Mouse (Mus musculus) intestine, embryonic 15.5 days (tissue): ENCODE results near the gene Ddx5. TPM values are rescaled to one million over a fixed set of nuclear protein-coding genes. Genes with fewer than 3 reads are reported as not detected.
"Not testable (repeated sequence)": the region's sequence is repeated elsewhere in the genome, so short reads cannot be mapped to it uniquely, and the experiment has no call there.

ENCODE experiments used
- ATAC-seq: fragments of 200-750 bp; cut with Nextera tagmentation; 2 replicates; pipeline ENCODE4 v1.8.0; 2017; ENCODE audit warnings: moderate TSS enrichment, moderate library complexity
- H3K27ac ChIP-seq: fragments of 300-500 bp; sonication (generic); 2 replicates; pipeline ENCODE4 v1.5.1; 2015; ENCODE audit warnings: mild to moderate bottlenecking, inconsistent platforms
- H3K27me3 ChIP-seq: fragments of 300-500 bp; sonication (generic); replicated peaks from 2 replicates; pipeline ENCODE4 v1.6.1; 2015; ENCODE audit warnings: inconsistent platforms
- H3K36me3 ChIP-seq: fragments of 300-500 bp; sonication (generic); 2 replicates; pipeline ENCODE4 v1.6.1; 2015; ENCODE audit warnings: inconsistent platforms
- H3K4me1 ChIP-seq: fragments of 300-500 bp; sonication (generic); replicated peaks from 2 replicates; pipeline ENCODE4 v1.6.1; 2015; ENCODE audit warnings: inconsistent platforms
- H3K4me2 ChIP-seq: fragments of 300-500 bp; sonication (generic); replicated peaks from 2 replicates; pipeline ENCODE4 v1.6.1; 2015; ENCODE audit warnings: mild to moderate bottlenecking, inconsistent platforms
- H3K4me3 ChIP-seq: fragments of 300-500 bp; sonication (generic); replicated peaks from 2 replicates; pipeline ENCODE4 v1.5.1; 2015; ENCODE audit warnings: inconsistent platforms
- H3K9ac ChIP-seq: fragments of 300-500 bp; sonication (generic); 2 replicates; pipeline ENCODE4 v1.6.1; 2015; ENCODE audit warnings: inconsistent platforms
- H3K9me3 ChIP-seq: fragments of 300-500 bp; sonication (generic); 2 replicates; pipeline ENCODE4 v1.6.1; 2016; ENCODE audit warnings: inconsistent platforms
- WGBS: fragments of 180-500 bp; shearing (Covaris S2); methylation state at CpG from one replicate; pipeline ENCODE4 v1.1.7; 2015; 5-methylcytosine and 5-hydroxymethylcytosine counted together
- polyA plus RNA-seq: library from polyadenylated mRNA; unstranded; fragments of >200 nt; fragmentation: Nextera tagmentation; extraction: Ambion mirVana; gene quantifications from 2 replicates; pipeline ENCODE4 v1.2.1, GENCODE M21; 2015

The Ddx5 gene
- polyA plus RNA-seq, 1 experiment from 2014 or later, result 283 TPM

GRCm38 (mm10) chr11:106752103-106752502, 36.9 kb downstream of the Ddx5 start:
- 77% methylated on average over 7 of the region's 7 CpGs for WGBS

GRCm38 (mm10) chr11:106751039-106752018, 37.7 kb downstream of the Ddx5 start, which contains the start of gene Milr1:
Gene Milr1, plus strand, starts transcription at chr11:106751226.
- no peaks in the 10 kb centered on the region for H3K4me1 ChIP-seq
- no peaks in the 10 kb centered on the region for H3K27me3 ChIP-seq
- H3K36me3 ChIP-seq, result no peaks in the 10 kb centered on the region
- no peak within 1 kb of the TSS for H3K4me2 ChIP-seq
- H3K4me3 ChIP-seq, result no peak within 1 kb of the TSS
- ATAC-seq, result no peak
- H3K27ac ChIP-seq, result no peak within 1 kb of the TSS
- WGBS, result 72% methylated on average over 17 of the region's 17 CpGs
- H3K9me3 ChIP-seq, result no peaks in the 10 kb centered on the region
- no peak within 1 kb of the TSS for H3K9ac ChIP-seq

More at GRCm38 (mm10) chr11:106752103-106752502, 36.9 kb downstream of the Ddx5 start:
- no peak overlapping the region for H3K27ac ChIP-seq
- H3K9ac ChIP-seq, result no peak overlapping the region
- no peak overlapping the region for H3K4me2 ChIP-seq
- no peaks in the 10 kb centered on the region for H3K27me3 ChIP-seq
- H3K4me3 ChIP-seq, result no peak overlapping the region
- H3K4me1 ChIP-seq, result no peaks in the 10 kb centered on the region
- H3K36me3 ChIP-seq, result no peaks in the 10 kb centered on the region
- H3K9me3 ChIP-seq, result no peaks in the 10 kb centered on the region
- ATAC-seq, result no peak

GRCm38 (mm10) chr11:106750121-106750751, 38.7 kb downstream of the Ddx5 start, which contains the start of gene Pecam1:
Gene Pecam1, minus strand, starts transcription at chr11:106750628.
- H3K4me1 ChIP-seq, result no peaks in the 10 kb centered on the region
- 75% methylated on average over 13 of the region's 13 CpGs for WGBS
- ATAC-seq, result no peak

GRCm38 (mm10) chr11:106749557-106750120, 39.3 kb downstream of the Ddx5 start:
- not testable (repeated sequence) for H3K4me1 ChIP-seq, H3K9me3 ChIP-seq, H3K27me3 ChIP-seq, H3K36me3 ChIP-seq, H3K4me2 ChIP-seq, H3K9ac ChIP-seq, ATAC-seq, H3K4me3 ChIP-seq, H3K27ac ChIP-seq
- WGBS, result 94% methylated on average over 7 of the region's 7 CpGs

More at GRCm38 (mm10) chr11:106750121-106750751, 38.7 kb downstream of the Ddx5 start, which contains the start of gene Pecam1:
- Histone ChIP-seq H3K4me3 (no peak within 1 kb of the TSS), H3K9ac (no peak within 1 kb of the TSS), H3K9me3 (no peaks in the 10 kb centered on the region), H3K4me2 (no peak within 1 kb of the TSS), H3K27ac (no peak within 1 kb of the TSS), H3K36me3 (no peaks in the 10 kb centered on the region), H3K27me3 (no peaks in the 10 kb centered on the region)

GRCm38 (mm10) chr11:106744949-106745348, 44.0 kb downstream of the Ddx5 start:
- WGBS, result 93% methylated on average over 5 of the region's 5 CpGs
- Histone ChIP-seq H3K9me3 (no peaks in the 10 kb centered on the region), H3K4me2 (no peak overlapping the region), H3K9ac (no peak overlapping the region), H3K4me1 (no peaks in the 10 kb centered on the region), H3K27ac (no peak overlapping the region), H3K36me3 (no peaks in the 10 kb centered on the region), H3K4me3 (no peak overlapping the region), H3K27me3 (no peaks in the 10 kb centered on the region)
- no peak for ATAC-seq

GRCm38 (mm10) chr11:106742388-106742841, 46.6 kb downstream of the Ddx5 start:
- 43% methylated on average over 6 of the region's 6 CpGs for WGBS
- Histone ChIP-seq H3K36me3 (no peaks in the 10 kb centered on the region), H3K9ac (no peak overlapping the region), H3K27me3 (no peaks in the 10 kb centered on the region), H3K9me3 (no peaks in the 10 kb centered on the region), H3K4me1 (peaks cover under 1% of the 10 kb centered on the region; the same call in 1 of the 2 replicates), H3K27ac (no peak overlapping the region), H3K4me3 (no peak overlapping the region), H3K4me2 (no peak overlapping the region)
- no peak for ATAC-seq

- ATAC-seq, result no peak
- Histone ChIP-seq H3K4me3 (no peak overlapping the region), H3K4me2 (no peak overlapping the region), H3K9ac (no peak overlapping the region), H3K4me1 (peaks cover 6% of the 10 kb centered on the region), H3K9me3 (no peaks in the 10 kb centered on the region), H3K27me3 (no peaks in the 10 kb centered on the region), H3K36me3 (no peaks in the 10 kb centered on the region), H3K27ac (no peak overlapping the region)
- whole genome bisulfite sequencing, result 93% methylated on average over 3 of the region's 3 CpGs
Measured at GRCm38 (mm10) chr11:106741826-106742225, 47.2 kb downstream of the Ddx5 start.

DNA sequence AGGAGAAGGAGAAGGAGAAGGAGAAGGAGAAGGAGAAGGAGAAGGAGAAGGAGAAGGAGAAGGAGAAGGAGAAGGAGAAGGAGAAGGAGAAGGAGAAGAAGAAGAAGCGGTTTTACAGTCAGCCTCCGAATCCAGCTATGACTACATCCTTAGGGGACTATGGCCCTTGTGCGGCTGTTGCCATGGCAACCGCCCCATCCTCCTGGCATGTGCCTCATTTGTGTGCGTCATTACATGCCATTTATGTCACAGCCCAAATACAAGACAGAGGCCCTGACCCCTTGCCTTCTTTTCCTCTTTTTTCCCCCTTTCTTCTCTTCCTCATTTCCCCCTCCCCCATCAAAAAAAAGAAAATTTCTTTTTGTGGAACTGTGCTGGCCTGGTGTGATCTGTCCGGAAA, 47.8 kb downstream of the Ddx5 start:
- Histone ChIP-seq H3K9me3 (no peaks in the 10 kb centered on the region), H3K27ac (no peak overlapping the region), H3K9ac (no peak overlapping the region), H3K4me2 (no peak overlapping the region), H3K4me3 (no peak overlapping the region), H3K4me1 (peaks cover 8% of the 10 kb centered on the region), H3K36me3 (no peaks in the 10 kb centered on the region), H3K27me3 (no peaks in the 10 kb centered on the region)
- WGBS, result 62% methylated on average over 6 of the region's 6 CpGs
- no peak for ATAC-seq

- not testable (repeated sequence) for H3K27me3 ChIP-seq, H3K4me1 ChIP-seq, H3K27ac ChIP-seq, H3K9ac ChIP-seq, H3K9me3 ChIP-seq, H3K36me3 ChIP-seq, ATAC-seq, H3K4me3 ChIP-seq, H3K4me2 ChIP-seq
- 91% methylated on average over 8 of the region's 8 CpGs for WGBS
Measured at GRCm38 (mm10) chr11:106740724-106741123, 48.3 kb downstream of the Ddx5 start.

GRCm38 (mm10) chr11:106739116-106739515, 49.9 kb downstream of the Ddx5 start:
- no peak overlapping the region for H3K9ac ChIP-seq
- H3K9me3 ChIP-seq, result no peaks in the 10 kb centered on the region
- H3K4me3 ChIP-seq, result no peak overlapping the region
- 93% methylated on average over 2 of the region's 2 CpGs for WGBS
- no peak overlapping the region for H3K27ac ChIP-seq
- peaks cover 8% of the 10 kb centered on the region for H3K4me1 ChIP-seq
- no peak overlapping the region for H3K4me2 ChIP-seq
- H3K27me3 ChIP-seq, result no peaks in the 10 kb centered on the region
- no peaks in the 10 kb centered on the region for H3K36me3 ChIP-seq
- no peak for ATAC-seq

DNA sequence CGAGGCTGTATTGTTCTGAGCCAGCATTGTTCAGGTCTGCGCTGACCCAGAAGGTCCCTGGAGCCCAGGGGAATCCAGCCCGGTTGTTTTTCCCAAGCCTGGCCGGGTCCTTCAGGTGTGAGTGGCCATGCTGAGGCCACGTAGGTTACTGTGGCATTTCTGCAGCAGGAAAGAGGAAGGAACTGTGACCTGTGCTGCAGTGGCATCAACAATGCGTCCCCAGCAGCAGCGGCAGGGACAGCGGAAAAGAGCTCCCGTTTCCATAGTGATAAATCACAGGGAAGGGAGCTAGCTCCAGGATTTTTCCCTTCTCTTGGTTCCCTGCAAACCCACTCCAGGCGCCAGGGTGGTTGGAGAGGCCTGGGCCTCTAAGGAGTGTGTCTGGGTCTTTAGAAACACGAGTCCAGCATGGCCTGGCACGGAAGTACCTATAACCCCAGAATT, 51.8 kb downstream of the Ddx5 start:
- ATAC-seq, result peak; percentile 51; the same call in 1 of the 2 replicates
- 0 out of 2 replicates have a peak overlapping the region, but pooled peaks have one; percentile 36 for H3K27ac ChIP-seq
- peaks cover 8% of the 10 kb centered on the region for H3K4me1 ChIP-seq
- no peak overlapping the region for H3K9ac ChIP-seq
- WGBS, result 39% methylated on average over 12 of the region's 12 CpGs
- H3K9me3 ChIP-seq, result no peaks in the 10 kb centered on the region
- H3K4me3 ChIP-seq, result no peak overlapping the region
- H3K36me3 ChIP-seq, result no peaks in the 10 kb centered on the region
- H3K4me2 ChIP-seq, result no peak overlapping the region
- H3K27me3 ChIP-seq, result no peaks in the 10 kb centered on the region

DNA sequence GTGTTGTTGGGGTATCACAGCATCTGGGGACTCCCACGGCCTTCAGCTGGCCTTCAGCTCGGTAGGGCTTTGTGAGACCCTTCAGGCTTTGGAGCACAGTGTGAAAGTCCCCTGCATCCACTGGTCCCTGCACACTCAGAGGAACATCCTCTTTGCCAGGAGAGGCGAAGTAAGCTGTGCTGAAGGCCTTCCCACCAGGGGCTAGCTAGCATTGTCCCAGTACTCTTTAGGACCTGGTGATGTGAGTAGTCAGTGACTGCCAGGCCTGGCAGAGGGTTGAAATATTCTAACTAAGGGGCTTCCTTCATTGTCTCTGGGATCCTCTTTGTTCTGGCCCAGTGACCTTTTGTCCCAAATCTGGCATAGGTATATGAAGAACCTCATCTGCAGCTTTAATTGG, 52.4 kb downstream of the Ddx5 start:
- Histone ChIP-seq H3K9ac (no peak overlapping the region), H3K4me2 (no peak overlapping the region), H3K4me3 (no peak overlapping the region), H3K36me3 (no peaks in the 10 kb centered on the region), H3K9me3 (no peaks in the 10 kb centered on the region), H3K4me1 (peaks cover 8% of the 10 kb centered on the region), H3K27ac (0 out of 2 replicates have a peak overlapping the region, but pooled peaks have one; percentile 36), H3K27me3 (no peaks in the 10 kb centered on the region)
- WGBS, result 78% methylated on average over 3 of the region's 3 CpGs
- no peak for ATAC-seq
